12 mouse cellular contexts compared by ENCODE assay signal in the genomic region with DNA sequence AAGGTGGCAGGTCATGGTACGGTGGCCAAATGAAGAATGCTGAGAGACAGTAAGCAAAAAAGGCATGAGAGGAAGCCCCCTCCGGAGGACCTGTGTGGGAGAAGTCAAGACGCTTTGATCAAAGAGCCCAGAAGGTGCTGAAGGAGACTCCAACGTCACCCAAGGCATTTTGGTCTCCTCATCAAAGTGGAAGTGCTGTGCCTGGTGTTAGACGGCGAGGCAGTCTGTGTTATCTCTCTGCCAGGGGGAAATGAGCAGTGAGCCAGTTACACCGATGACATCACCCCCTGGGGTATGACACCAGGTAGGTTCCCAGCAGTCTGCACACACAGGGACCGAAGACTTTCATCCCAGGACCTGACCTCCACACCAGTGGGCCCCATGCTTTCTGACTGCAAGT. TPM values are rescaled to one million over a fixed set of nuclear protein-coding genes. Genes with fewer than 3 reads are reported as not detected.
DNase-seq lines count a peak whose midpoint lies in the region; ATAC-seq and TF ChIP-seq lines count a peak whose summit lies in the region.
"Had no signal": no experiment of that assay in that cellular context is flagged by ENCODE, and none has a peak within 500 bp of the region (broad histone marks: within the 10 kb centered on the region; RNA-seq: fewer than 3 reads in every experiment).

No protein-coding gene starts in this region.

- no peak overlapping the region for H3K9ac ChIP-seq in forebrain, embryonic 16.5 days (replicated peaks; ENCODE audit: low read depth, low read length)
- no peak overlapping the region for H3K9ac ChIP-seq in intestine, embryonic 15.5 days
- H3K9ac ChIP-seq: forebrain, embryonic 15.5 days; hindbrain, embryonic 15.5 days had no signal

- no peak overlapping the region for H3K4me3 ChIP-seq in forebrain, embryonic 10.5 days
- H3K4me3 ChIP-seq in forebrain, embryonic 16.5 days (replicated peaks; ENCODE audit: low read length), result no peak overlapping the region
- no peak overlapping the region for H3K4me3 ChIP-seq in layer of hippocampus, adult 2 months
- no peak overlapping the region for H3K4me3 ChIP-seq in intestine, embryonic 15.5 days (replicated peaks)
- H3K4me3 ChIP-seq in thymus, adult 2 months (ENCODE audit: control insufficient read depth, insufficient read depth, low read length), result peak overlapping the region; percentile 11
- H3K4me3 ChIP-seq: embryonic facial prominence, embryonic 10.5 days; forebrain, embryonic 15.5 days; hindbrain, embryonic 15.5 days; midbrain, embryonic 10.5 days had no signal

- no peak for TF ChIP-seq CTCF in layer of hippocampus, adult 2 months (conservative IDR thresholded peaks at IDR 0.05)
- no peak for TF ChIP-seq CTCF in thymus, adult 2 months (IDR thresholded peaks at IDR 0.05; ENCODE audit: borderline replicate concordance, control insufficient read depth, extremely low read depth, insufficient read depth, low read length, poor library complexity)

- 0 out of 2 replicates have a peak overlapping the region, but pooled peaks have one; percentile 11 for H3K27ac ChIP-seq in forebrain, embryonic 10.5 days
- H3K27ac ChIP-seq in forebrain, embryonic 16.5 days (ENCODE audit: low read length), result no peak overlapping the region
- H3K27ac ChIP-seq in layer of hippocampus, adult 2 months, result peak overlapping the region; percentile 87
- H3K27ac ChIP-seq in intestine, embryonic 15.5 days, result no peak overlapping the region
- H3K27ac ChIP-seq in thymus, adult 2 months (ENCODE audit: control insufficient read depth, insufficient read depth, low read length), result peak overlapping the region; percentile 71
- H3K27ac ChIP-seq: embryonic facial prominence, embryonic 10.5 days; hindbrain, embryonic 15.5 days had no signal

- no peaks in the 10 kb centered on the region for H3K9me3 ChIP-seq in forebrain, embryonic 10.5 days
- no peaks in the 10 kb centered on the region for H3K9me3 ChIP-seq in forebrain, embryonic 16.5 days (ENCODE audit: control insufficient read depth, low read length)
- H3K9me3 ChIP-seq in intestine, embryonic 15.5 days, result no peaks in the 10 kb centered on the region
- H3K9me3 ChIP-seq: embryonic facial prominence, embryonic 10.5 days; forebrain, embryonic 15.5 days; hindbrain, embryonic 15.5 days; midbrain, embryonic 10.5 days had no signal

- no peak for ATAC-seq in forebrain, embryonic 16.5 days
- ATAC-seq in intestine, embryonic 15.5 days, result peak; percentile 55; the same call in 1 of the 2 replicates
- ATAC-seq: forebrain, embryonic 15.5 days had no signal

- no peaks in the 10 kb centered on the region for H3K36me3 ChIP-seq in forebrain, embryonic 10.5 days (replicated peaks)
- H3K36me3 ChIP-seq in forebrain, embryonic 16.5 days (ENCODE audit: control insufficient read depth, insufficient read depth), result no peaks in the 10 kb centered on the region
- no peaks in the 10 kb centered on the region for H3K36me3 ChIP-seq in intestine, embryonic 15.5 days
- H3K36me3 ChIP-seq in thymus, adult 2 months (ENCODE audit: control insufficient read depth, insufficient read depth, low read length), result no peaks in the 10 kb centered on the region
- H3K36me3 ChIP-seq: embryonic facial prominence, embryonic 10.5 days; forebrain, embryonic 15.5 days; hindbrain, embryonic 15.5 days; midbrain, embryonic 10.5 days had no signal

- no peak overlapping the region for H3K4me2 ChIP-seq in forebrain, embryonic 16.5 days (ENCODE audit: low read length)
- no peak overlapping the region for H3K4me2 ChIP-seq in intestine, embryonic 15.5 days (replicated peaks)
- H3K4me2 ChIP-seq: forebrain, embryonic 15.5 days; hindbrain, embryonic 15.5 days had no signal

- 83% methylated on average over 8 of the region's 8 CpGs for WGBS in forebrain, embryonic 10.5 days
- WGBS in forebrain, embryonic 16.5 days, result 75% methylated on average over 8 of the region's 8 CpGs
- WGBS in intestine, embryonic 15.5 days, result 33% methylated on average over 8 of the region's 8 CpGs
- 8% methylated on average over 8 of the region's 8 CpGs for WGBS in thymus, adult 2 months

- TF ChIP-seq POLR2A in thymus, adult 2 months (IDR thresholded peaks at IDR 0.05; ENCODE audit: control insufficient read depth, extremely low read depth, insufficient read depth, low read length, poor library complexity), result no peak

- H3K27me3 ChIP-seq in forebrain, embryonic 10.5 days (ENCODE audit: poor library complexity, severe bottlenecking), result no peaks in the 10 kb centered on the region
- H3K27me3 ChIP-seq in forebrain, embryonic 16.5 days (replicated peaks; ENCODE audit: control insufficient read depth, insufficient read depth, low read length), result no peaks in the 10 kb centered on the region
- no peaks in the 10 kb centered on the region for H3K27me3 ChIP-seq in intestine, embryonic 15.5 days (replicated peaks)
- no peaks in the 10 kb centered on the region for H3K27me3 ChIP-seq in thymus, adult 2 months (ENCODE audit: control insufficient read depth, insufficient read depth, low read length)
- H3K27me3 ChIP-seq: forebrain, embryonic 15.5 days; hindbrain, embryonic 15.5 days had no signal

- DNase-seq in forebrain, embryonic 10.5 days (ENCODE audit: extremely low spot score, low spot score), result no peak
- no peak for DNase-seq in layer of hippocampus, adult 2 months (ENCODE audit: low spot score in 2 of 2)
- no peak for DNase-seq in layer of hippocampus, postnatal 14 days (ENCODE audit: low spot score in 2 of 2)
- DNase-seq in thymus, adult 2 months, result peak; percentile 34
- no peak for DNase-seq in kidney, adult 18-20 months
- DNase-seq in cerebellum, adult 8-10 months, result no peak

- H3K4me1 ChIP-seq in forebrain, embryonic 10.5 days, result peaks cover 35% of the 10 kb centered on the region
- peaks cover 22% of the 10 kb centered on the region for H3K4me1 ChIP-seq in forebrain, embryonic 16.5 days (replicated peaks; ENCODE audit: control insufficient read depth, insufficient read depth, low read length)
- peaks cover 46% of the 10 kb centered on the region for H3K4me1 ChIP-seq in intestine, embryonic 15.5 days (replicated peaks)
- H3K4me1 ChIP-seq in thymus, adult 2 months (replicated peaks; ENCODE audit: control insufficient read depth, insufficient read depth, low read length), result peaks cover 44% of the 10 kb centered on the region
- H3K4me1 ChIP-seq: hindbrain, embryonic 15.5 days had no signal

RNA-seq across cellular contexts. Expression of a gene that starts 52.3 kb away (rescaled TPM):
- 16.5 and 18.5 TPM in 2 replicates for polyA plus RNA-seq in forebrain, embryonic 10.5 days (2016; fragmentation: Nextera tagmentation; extraction: Ambion mirVana)
- polyA plus RNA-seq in forebrain, embryonic 16.5 days (2015; fragmentation: Nextera tagmentation; extraction: Ambion mirVana), result 66.5 and 68.7 TPM in 2 replicates
- 10 to 100 TPM; 66.6 to 76.8 TPM for total RNA-seq in layer of hippocampus, adult 2 months (2021)
- 10 to 100 TPM; 57.8 to 67.6 TPM for total RNA-seq in layer of hippocampus, postnatal 14 days (2021)
- 39.1 and 40.1 TPM in 2 replicates for polyA plus RNA-seq in intestine, embryonic 15.5 days (2015; fragmentation: Nextera tagmentation; extraction: Ambion mirVana)
- 34.2 and 36.9 TPM in 2 replicates for polyA plus RNA-seq in thymus, adult 2 months (2012; rRNA removed)

Comparison
In these comparisons a context has a peak if more than half of its experiments do, and no peak if none do; other contexts are left out.
1. H3K27ac ChIP-seq: peak in forebrain, embryonic 10.5 days (single experiment), layer of hippocampus, adult 2 months (single experiment) and thymus, adult 2 months (single experiment); none in forebrain, embryonic 16.5 days (single experiment) and intestine, embryonic 15.5 days (single experiment).